Mouse (Mus musculus) spleen, adult 2 months (tissue): ENCODE data around the gene Ptgr1. TPM values are rescaled to one million over a fixed set of nuclear protein-coding genes. Genes with fewer than 3 reads are reported as not detected.

Experiments used
- DNase-seq, 2 experiments: peaks; one replicate each; pipeline versions ENCODE4 v3.0.0 to v3.0.0-alpha.2; 2012 to 2021; ENCODE audit warnings: low spot score in 2 of 2, low read depth in 1 of 2
- H3K27ac ChIP-seq: fragments of 200-500 bp; 2 replicates; pipeline ENCODE4 v1.5.1; 2012; ENCODE audit warnings: low read length, inconsistent platforms; ENCODE audit not compliant: insufficient read depth
- H3K27me3 ChIP-seq: fragments of 200-500 bp; 2 replicates; pipeline ENCODE4 v1.6.1; 2012; ENCODE audit warnings: mild to moderate bottlenecking, moderate library complexity, low read length, inconsistent platforms; ENCODE audit not compliant: control insufficient read depth, insufficient read depth
- H3K36me3 ChIP-seq: fragments of 200-500 bp; 2 replicates; pipeline ENCODE4 v1.6.1; 2012; ENCODE audit warnings: mild to moderate bottlenecking, low read length, inconsistent platforms; ENCODE audit not compliant: control insufficient read depth, insufficient read depth
- H3K4me1 ChIP-seq: fragments of 200-500 bp; 2 replicates; pipeline ENCODE4 v1.6.1; 2011; ENCODE audit warnings: inconsistent platforms; ENCODE audit not compliant: control insufficient read depth, insufficient read depth, insufficient read length
- H3K4me3 ChIP-seq: fragments of 200-500 bp; 2 replicates; pipeline ENCODE4 v1.5.1; 2011; ENCODE audit warnings: mild to moderate bottlenecking, inconsistent platforms; ENCODE audit not compliant: insufficient read depth, insufficient read length; ENCODE audit errors: extremely low read depth
- CTCF ChIP-seq: fragments of 200-500 bp; IDR thresholded peaks from 2 replicates; pipeline ENCODE4 v1.5.1; 2011; ENCODE audit warnings: mild to moderate bottlenecking, inconsistent platforms; ENCODE audit not compliant: insufficient read depth, insufficient read length, insufficient replicate concordance; ENCODE audit errors: extremely low read depth
- POLR2A ChIP-seq: fragments of 200-500 bp; IDR thresholded peaks from 2 replicates; pipeline ENCODE4 v1.6.1; 2011; ENCODE audit warnings: low read depth, low read length, inconsistent platforms
- WGBS: fragments of 180-500 bp; shearing (Covaris S2); methylation state at CpG from one replicate; pipeline ENCODE4 v1.1.7; 2018; 5-methylcytosine and 5-hydroxymethylcytosine counted together
- polyA plus RNA-seq: library from polyadenylated mRNA; depleted of rRNA; stranded (reverse); fragments of >200 nt; gene quantifications from 2 replicates; pipeline ENCODE4 v1.2.3, GENCODE M21; 2012

Gene Ptgr1
- polyA plus RNA-seq, 1 experiment = 0.96 TPM

DNA sequence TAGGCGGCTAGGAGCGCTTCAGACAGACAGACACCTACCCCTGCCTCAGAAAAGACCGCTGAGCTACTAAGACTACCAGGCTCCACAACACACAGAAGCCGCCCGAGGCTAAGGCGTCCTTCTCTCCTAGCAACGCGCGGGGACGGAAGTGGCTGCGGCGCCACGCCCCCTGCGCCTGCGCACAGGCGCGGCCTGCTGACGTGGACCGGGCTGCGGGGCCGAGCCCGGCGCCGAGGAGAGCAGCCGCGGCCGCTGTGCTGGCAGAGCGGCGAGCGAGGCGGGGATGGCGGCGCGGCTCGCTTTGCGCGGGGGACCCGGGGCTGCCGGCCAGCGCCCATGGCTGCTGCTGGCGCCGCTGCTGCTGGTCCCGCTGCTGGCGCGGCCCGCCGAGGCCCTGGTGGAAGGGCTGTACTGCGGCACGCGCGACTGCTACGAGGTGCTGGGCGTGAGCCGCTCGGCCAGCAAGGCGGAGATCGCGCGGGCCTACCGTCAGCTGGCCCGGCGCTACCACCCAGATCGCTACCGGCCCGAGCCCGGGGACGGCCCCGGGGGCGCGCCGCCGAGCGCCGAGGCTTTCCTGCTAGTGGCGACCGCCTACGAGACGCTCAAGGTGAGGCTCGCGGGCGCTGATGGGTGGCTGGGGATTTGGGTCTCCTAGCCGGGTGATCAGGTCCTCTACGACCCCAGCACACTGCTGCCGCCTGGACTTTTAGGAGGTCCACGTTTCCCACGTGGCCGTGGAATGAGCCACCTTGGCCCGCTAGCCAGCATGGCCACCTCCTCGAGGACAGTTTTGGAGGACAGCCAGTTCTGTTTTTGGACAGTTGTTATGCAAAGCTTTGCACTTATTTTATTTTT lies 16.3 kb upstream of the Ptgr1 start, which contains the start of gene Gm20503:
Gene Gm20503 (plus strand): TSS at position 263 of the 858 bp plus-strand sequence.
- Histone ChIP-seq H3K4me3 (peak within 1 kb of the TSS; percentile 87), H3K27ac (peak within 1 kb of the TSS; percentile 68)
- WGBS = under 1% methylated on average over 88 of the region's 89 CpGs

DNA sequence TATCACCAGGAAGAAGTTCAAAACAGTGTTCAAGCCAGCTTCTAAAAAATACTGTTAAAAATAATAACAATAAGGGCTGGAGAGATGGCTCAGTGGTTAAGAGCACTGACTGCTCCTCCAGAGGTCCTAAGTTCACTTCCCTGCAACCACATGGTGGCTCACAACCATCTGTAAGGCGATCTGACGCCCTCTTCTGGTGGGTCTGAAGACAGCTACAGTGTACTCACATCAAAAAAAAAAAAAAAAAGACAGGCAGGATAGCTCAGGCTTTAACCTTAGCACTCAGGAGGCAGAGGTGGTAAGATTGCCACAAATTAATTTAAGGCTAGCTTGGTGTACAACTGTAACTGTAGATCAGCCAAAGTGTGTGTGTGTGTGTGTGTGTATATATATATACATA lies 13.7 kb upstream of the Ptgr1 start:
- no peak for TF ChIP-seq CTCF
- TF ChIP-seq POLR2A = no peak
- WGBS = 8% methylated on average over 2 of the region's 2 CpGs
- Histone ChIP-seq H3K4me3 (no peak overlapping the region), H3K27ac (no peak overlapping the region), H3K36me3 (no peaks in the 10 kb centered on the region), H3K27me3 (no peaks in the 10 kb centered on the region), H3K4me1 (peaks cover 6% of the 10 kb centered on the region; the same call in 1 of the 2 replicates)
- DNase-seq = peak; percentile 46 to 71

More for the DNA sequence above, 16.3 kb upstream of the Ptgr1 start, which contains the start of gene Gm20503:
- DNase-seq = peak; percentile 74 to 91
- no peaks in the 10 kb centered on the region for H3K36me3 ChIP-seq
- TF ChIP-seq POLR2A (peak; percentile 67), CTCF (no peak)
- H3K4me1 ChIP-seq = peaks cover 6% of the 10 kb centered on the region; the same call in 1 of the 2 replicates
- no peaks in the 10 kb centered on the region for H3K27me3 ChIP-seq

DNA sequence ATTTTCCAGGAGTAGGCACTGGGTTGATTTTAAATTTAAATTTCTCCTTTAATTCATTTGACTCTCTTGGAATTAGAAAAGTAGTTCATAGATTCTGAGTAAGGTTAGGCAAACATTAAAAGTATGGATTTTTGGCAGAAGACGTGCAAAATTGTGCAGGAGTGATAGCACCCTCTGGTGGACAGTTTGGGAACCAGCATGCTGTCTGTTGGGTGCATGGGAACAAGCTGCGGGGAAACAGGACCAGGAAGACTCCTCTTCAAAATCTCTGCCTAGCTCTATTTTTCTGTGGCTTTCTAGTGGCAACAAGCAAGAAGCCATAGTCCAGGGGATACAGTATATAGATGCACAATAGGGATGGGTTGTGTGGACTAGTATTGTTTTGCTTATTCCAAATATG lies 12.8 kb upstream of the Ptgr1 start:
- Histone ChIP-seq H3K27me3 (no peaks in the 10 kb centered on the region), H3K27ac (no peak overlapping the region), H3K36me3 (no peaks in the 10 kb centered on the region), H3K4me1 (peaks cover 4% of the 10 kb centered on the region; the same call in 1 of the 2 replicates), H3K4me3 (no peak overlapping the region)
- DNase-seq = peak; percentile 40 to 64
- WGBS = 1% methylated on average over 2 of the region's 2 CpGs
- peak; percentile 76; the same call in 1 of the 2 replicates for TF ChIP-seq CTCF
- TF ChIP-seq POLR2A = no peak

DNA sequence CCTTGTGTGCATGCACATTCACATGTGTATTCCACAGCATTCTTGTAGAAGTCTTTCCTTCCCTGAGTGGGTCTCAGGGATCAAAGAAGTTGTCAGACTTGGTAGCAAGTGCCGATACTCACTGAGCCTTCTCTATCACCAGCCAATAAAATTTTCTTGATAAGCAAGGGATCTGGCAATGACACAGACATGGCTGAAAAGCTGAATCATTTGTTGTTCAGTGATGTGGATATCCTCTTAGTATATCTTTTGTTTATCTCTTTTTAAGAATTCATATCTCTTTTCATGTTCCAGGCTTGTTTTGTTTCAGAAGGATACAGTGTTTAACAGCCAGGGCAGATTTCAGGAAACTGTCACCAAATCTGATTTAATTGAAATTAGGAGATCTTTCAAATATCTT lies 11.8 kb upstream of the Ptgr1 start:
- WGBS = 91% methylated on average over 1 of the region's 1 CpGs
- no peak overlapping the region for H3K27ac ChIP-seq
- no peaks in the 10 kb centered on the region for H3K27me3 ChIP-seq
- TF ChIP-seq CTCF (no peak), POLR2A (no peak)
- H3K4me1 ChIP-seq = peaks cover 2% of the 10 kb centered on the region; the same call in 1 of the 2 replicates
- no peak overlapping the region for H3K4me3 ChIP-seq
- H3K36me3 ChIP-seq = no peaks in the 10 kb centered on the region
- DNase-seq = no peak

DNA sequence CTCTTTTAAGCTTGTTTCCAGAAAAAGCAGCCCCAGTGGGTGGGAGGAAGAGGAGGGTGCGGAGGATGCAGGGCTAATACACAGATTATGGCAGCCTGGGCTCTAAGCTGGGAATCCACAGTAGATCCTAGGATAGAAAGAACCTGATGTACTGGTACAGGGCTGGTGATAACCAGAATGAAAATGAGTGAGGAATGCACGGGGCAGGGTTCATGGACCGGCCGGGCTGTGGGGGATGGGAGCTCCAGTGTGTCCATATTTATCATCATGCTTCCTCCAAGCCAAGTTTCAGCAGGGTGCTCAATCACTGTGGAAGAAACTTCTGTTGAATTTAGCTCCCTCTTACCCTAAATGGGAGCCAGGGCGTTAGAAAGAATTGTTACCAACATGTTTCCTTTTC lies 10.2 kb upstream of the Ptgr1 start:
- Histone ChIP-seq H3K36me3 (no peaks in the 10 kb centered on the region), H3K4me3 (no peak overlapping the region), H3K4me1 (no peaks in the 10 kb centered on the region), H3K27me3 (no peaks in the 10 kb centered on the region), H3K27ac (no peak overlapping the region)
- no peak for DNase-seq
- TF ChIP-seq POLR2A = no peak
- no peak for TF ChIP-seq CTCF
- 87% methylated on average over 5 of the region's 5 CpGs for WGBS

DNA sequence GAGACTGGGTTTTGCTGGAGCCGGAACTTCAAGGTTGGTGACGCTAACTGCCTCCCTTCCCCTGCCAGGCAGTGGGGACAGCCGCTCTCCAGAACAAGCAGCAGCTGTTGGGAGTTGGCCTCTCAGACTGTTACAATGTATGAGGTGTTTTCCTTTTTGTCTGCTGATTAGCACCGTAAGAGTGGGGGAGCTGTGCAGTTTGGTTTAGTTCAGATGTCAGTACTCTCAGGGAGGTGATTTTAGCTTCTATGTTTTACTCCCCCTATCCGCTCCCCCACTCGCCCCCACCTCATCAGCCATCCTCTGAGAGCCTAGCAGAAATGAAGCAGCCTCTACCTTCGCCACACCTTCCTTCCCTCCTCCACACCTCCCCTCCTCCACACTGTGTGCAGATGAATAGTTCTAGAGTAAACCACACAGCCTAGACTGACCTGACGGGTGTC lies 8.4 kb upstream of the Ptgr1 start:
- no peak overlapping the region for H3K27ac ChIP-seq
- H3K36me3 ChIP-seq = no peaks in the 10 kb centered on the region
- no peaks in the 10 kb centered on the region for H3K4me1 ChIP-seq
- no peaks in the 10 kb centered on the region for H3K27me3 ChIP-seq
- DNase-seq = no peak
- no peak for TF ChIP-seq POLR2A
- no peak for TF ChIP-seq CTCF
- WGBS = 80% methylated on average over 8 of the region's 8 CpGs
- H3K4me3 ChIP-seq = no peak overlapping the region

DNA sequence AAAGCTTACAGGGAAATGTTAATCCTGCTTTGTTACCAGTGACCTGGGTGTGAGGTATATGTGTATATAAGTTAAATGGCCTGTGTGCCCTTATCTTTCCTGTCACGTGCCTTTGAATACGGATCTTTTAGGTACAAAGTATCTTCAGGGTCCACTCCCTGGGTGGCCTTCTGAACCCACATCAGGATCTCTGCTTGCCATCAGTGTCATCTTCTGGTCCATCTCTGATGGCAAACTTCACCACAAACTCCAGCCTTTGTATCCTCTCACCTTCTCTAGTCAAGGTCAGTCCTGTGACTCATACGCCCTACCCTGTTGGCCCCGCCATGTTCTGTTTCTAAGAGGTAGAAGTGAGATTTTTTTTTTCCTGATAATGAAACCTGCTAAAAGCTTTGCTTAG lies 7.8 kb upstream of the Ptgr1 start, which contains the start of gene Dnajc25:
Gene Dnajc25 (plus strand): TSS at position 301 of the 400 bp plus-strand sequence.
- no peaks in the 10 kb centered on the region for H3K4me1 ChIP-seq
- no peak within 1 kb of the TSS for H3K27ac ChIP-seq
- H3K4me3 ChIP-seq = no peak within 1 kb of the TSS
- TF ChIP-seq POLR2A = no peak
- TF ChIP-seq CTCF = no peak
- DNase-seq = no peak
- 84% methylated on average over 4 of the region's 4 CpGs for WGBS
- no peaks in the 10 kb centered on the region for H3K36me3 ChIP-seq
- H3K27me3 ChIP-seq = no peaks in the 10 kb centered on the region
